Mouse (Mus musculus) splenic B cell, adult 2 months (primary cell): ENCODE results near the gene Med20.
"Not testable (repeated sequence)": the region's sequence is repeated elsewhere in the genome, so short reads cannot be mapped to it uniquely, and the experiment has no call there.

Source experiments
- DNase-seq: peaks from one replicate; pipeline ENCODE4 v3.0.0-alpha.2; 2011; ENCODE audit warnings: low read depth, low spot score
- H3K27me3 ChIP-seq: 2 replicates; pipeline ENCODE4 v1.6.1; 2012; ENCODE audit warnings: mild to moderate bottlenecking, low read length, moderate library complexity, mixed read lengths; ENCODE audit not compliant: control insufficient read depth, poor library complexity, insufficient read depth, severe bottlenecking
- H3K36me3 ChIP-seq: 2 replicates; pipeline ENCODE4 v1.6.1; 2012; ENCODE audit warnings: mild to moderate bottlenecking, low read length, moderate library complexity, mixed read lengths; ENCODE audit not compliant: control insufficient read depth, poor library complexity, insufficient read depth, severe bottlenecking

Gene Med20

GRCm38 (mm10) chr17:47601389-47601755 is 10.0 kb upstream of the Med20 start:
- H3K36me3 ChIP-seq, result no peaks in the 10 kb centered on the region; the same call in 1 of the 2 replicates
- no peak for DNase-seq

DNA sequence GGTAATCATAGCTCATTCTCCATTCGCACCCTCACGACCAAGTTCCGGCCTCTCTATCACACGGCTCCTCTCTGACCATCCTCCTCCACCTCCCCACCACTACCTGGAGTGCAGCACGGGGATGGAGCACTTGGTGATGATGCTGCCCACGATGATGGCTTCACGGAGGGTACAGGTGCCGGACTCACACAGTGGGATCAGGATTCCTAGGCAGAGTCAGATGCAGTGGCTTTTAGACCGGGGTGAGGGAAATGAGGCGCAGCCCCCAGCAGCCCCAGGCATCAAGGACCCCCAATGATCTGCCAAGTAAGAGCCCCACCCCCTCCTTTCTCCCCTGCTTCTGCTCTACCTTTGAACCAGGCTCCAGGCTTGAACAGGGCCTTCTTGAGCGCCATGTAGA is 9.1 kb upstream of the Med20 start:
- H3K27me3 ChIP-seq, result no peaks in the 10 kb centered on the region
- no peak for DNase-seq
- H3K36me3 ChIP-seq, result no peaks in the 10 kb centered on the region; the same call in 1 of the 2 replicates

More at GRCm38 (mm10) chr17:47601389-47601755, 10.0 kb upstream of the Med20 start:
- H3K27me3 ChIP-seq, result no peaks in the 10 kb centered on the region

DNA sequence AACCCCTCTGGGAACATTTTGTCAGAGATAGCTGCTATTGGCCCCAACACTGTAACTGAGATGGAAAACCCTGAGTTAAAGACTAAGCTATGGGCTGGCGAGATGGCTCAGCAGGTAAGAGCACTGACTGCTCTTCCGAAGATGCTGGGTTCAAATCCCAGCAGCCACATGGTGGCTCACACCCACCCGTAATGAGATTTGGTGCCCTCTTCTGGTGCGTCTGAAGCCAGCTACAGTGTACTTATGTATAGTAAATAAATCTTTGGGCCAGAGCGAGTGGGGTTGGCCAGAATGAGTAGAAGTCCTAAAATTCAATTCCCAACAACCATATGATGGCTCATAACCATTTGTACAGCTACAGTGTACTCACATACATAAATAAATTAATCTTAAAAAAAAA is 5.2 kb upstream of the Med20 start:
- peak; percentile 57 for DNase-seq
- Histone ChIP-seq H3K27me3 (no peaks in the 10 kb centered on the region), H3K36me3 (no peaks in the 10 kb centered on the region)

GRCm38 (mm10) chr17:47609182-47609581 is 2.2 kb upstream of the Med20 start:
- no peaks in the 10 kb centered on the region for H3K36me3 ChIP-seq
- DNase-seq, result no peak
- no peaks in the 10 kb centered on the region for H3K27me3 ChIP-seq

- H3K36me3 ChIP-seq, result peaks cover 6% of the 10 kb centered on the region
- no peaks in the 10 kb centered on the region for H3K27me3 ChIP-seq
- DNase-seq, result no peak
Observed at GRCm38 (mm10) chr17:47611661-47611982, 240 bp downstream of the Med20 start.

DNA sequence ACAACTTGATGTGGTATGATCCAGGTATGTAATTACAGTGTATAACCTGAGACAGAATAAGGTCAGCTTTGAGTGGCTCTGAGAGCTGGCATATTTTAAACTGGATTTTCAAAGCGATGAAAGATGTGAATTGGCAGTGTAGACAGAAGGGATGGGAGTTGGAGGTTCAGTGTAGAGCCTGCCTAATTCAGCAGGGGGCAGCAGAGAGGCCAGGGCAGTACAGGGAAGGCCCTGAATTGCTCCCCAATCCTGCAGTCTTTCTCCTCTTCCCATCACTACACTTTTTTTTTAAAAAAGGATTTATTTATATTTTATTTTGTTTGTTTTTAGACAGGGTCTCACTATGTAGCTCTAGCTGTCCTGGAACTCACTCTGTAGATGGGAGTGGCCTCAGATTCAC is 2.6 kb downstream of the Med20 start:
- no peaks in the 10 kb centered on the region for H3K27me3 ChIP-seq
- peak; percentile 68 for DNase-seq
- peaks cover 9% of the 10 kb centered on the region for H3K36me3 ChIP-seq

- DNase-seq, result no peak
- Histone ChIP-seq H3K36me3 (peaks cover 13% of the 10 kb centered on the region), H3K27me3 (no peaks in the 10 kb centered on the region)
Observed at GRCm38 (mm10) chr17:47616119-47616518, 4.7 kb downstream of the Med20 start.

GRCm38 (mm10) chr17:47616652-47617051 is 5.3 kb downstream of the Med20 start:
- DNase-seq, result no peak
- Histone ChIP-seq H3K36me3 (peaks cover 13% of the 10 kb centered on the region), H3K27me3 (no peaks in the 10 kb centered on the region)

DNA sequence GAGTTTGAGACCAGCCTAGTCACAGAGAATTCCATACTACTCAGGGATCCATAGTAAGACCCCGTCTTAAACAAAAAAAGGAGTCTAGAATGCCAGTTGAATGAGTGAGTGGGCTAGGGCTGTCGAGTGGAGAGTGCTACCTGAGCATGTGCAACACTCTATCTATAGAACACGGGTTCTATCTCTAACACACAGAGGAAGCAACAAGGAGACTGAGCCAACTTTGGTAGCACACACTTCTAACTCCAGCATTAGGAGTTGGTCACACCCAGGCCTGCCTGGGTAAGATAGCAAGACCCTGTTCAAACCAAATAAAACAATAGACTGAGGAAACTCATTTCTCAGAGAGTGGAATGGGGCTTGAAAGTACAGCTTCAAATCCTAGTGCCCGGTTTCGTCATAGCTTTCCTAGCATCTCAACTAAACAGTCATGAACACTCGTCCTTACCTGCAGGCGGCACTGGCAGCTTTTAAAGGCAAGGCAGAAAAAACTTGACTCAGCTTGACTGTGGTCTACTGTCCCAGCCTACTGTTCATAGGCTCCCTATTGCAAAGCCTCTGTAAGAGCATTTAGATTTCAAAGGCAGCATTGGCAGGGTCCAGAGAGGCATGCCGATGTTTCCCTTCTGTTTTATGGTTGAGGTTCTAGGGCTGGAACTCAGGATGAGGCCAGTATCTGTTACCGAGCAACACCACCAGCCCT is 6.4 kb downstream of the Med20 start:
- no peak for DNase-seq
- H3K27me3 ChIP-seq, result no peaks in the 10 kb centered on the region

DNA sequence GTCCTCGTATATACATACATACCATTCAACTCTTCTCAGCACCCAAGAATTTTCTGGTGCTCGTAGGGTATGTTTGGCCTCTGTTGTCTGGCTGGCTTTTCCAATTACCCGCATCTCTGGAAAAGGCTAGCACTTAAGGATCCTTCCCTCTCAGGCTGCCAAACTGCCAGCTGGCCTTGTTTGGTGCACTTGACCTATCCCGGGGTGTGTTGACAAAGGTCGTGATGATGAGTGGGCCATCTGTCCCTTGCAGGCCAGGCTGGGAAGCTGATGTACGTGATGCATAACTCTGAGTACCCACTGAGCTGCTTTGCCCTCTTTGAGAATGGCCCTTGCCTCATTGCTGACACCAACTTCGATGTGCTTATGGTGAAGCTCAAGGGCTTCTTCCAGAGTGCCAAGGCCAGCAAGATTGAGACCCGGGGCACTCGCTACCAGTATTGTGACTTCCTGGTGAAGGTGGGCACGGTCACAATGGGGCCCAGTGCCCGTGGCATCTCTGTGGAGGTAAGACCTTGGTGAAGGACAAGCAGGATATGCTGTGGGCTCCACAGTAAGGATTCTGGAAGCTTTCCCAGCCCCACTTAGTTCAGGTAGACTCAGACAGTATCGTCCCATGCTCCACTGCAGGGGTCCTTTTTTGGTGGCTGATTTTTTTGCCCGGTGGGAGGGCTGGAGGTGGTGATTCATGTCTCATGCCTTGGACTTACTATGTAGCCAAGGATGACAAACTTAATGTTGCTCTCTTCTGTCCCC is 7.4 kb downstream of the Med20 start:
- DNase-seq, result no peak
- H3K27me3 ChIP-seq, result no peaks in the 10 kb centered on the region
- H3K36me3 ChIP-seq, result peaks cover 21% of the 10 kb centered on the region

More for the DNA sequence above, 6.4 kb downstream of the Med20 start:
- peaks cover 14% of the 10 kb centered on the region for H3K36me3 ChIP-seq

- Histone ChIP-seq H3K36me3 (peaks cover 14% of the 10 kb centered on the region; the same call in 1 of the 2 replicates), H3K27me3 (no peaks in the 10 kb centered on the region)
- no peak for DNase-seq
Observed at GRCm38 (mm10) chr17:47622912-47623554, 11.7 kb downstream of the Med20 start.

GRCm38 (mm10) chr17:47624572-47624971 is 13.2 kb downstream of the Med20 start:
- H3K27me3 ChIP-seq, DNase-seq: not testable (repeated sequence)
- H3K36me3 ChIP-seq, result peaks cover 14% of the 10 kb centered on the region; the same call in 1 of the 2 replicates

DNA sequence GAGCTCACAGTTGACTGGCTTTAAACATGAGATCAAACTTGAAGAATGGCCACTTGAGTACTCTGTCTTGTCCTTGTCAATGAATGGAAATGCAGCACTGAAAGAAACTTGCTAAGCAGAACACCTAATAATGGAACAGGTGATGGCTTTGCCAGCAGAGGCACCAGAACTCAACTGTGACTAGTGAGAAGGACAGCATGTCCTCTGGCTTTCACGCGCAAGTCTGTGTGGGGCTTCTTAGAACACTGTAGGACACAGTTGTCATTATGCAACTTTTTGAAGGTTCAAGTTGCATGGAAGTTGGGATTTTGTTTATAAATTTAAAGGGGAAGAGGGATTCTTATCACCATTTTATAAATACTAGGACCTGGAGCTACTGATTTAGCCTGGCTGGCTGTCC is 13.7 kb downstream of the Med20 start:
- no peak for DNase-seq
- peaks cover 10% of the 10 kb centered on the region; the same call in 1 of the 2 replicates for H3K36me3 ChIP-seq
- H3K27me3 ChIP-seq, result no peaks in the 10 kb centered on the region

- Histone ChIP-seq H3K27me3 (no peaks in the 10 kb centered on the region), H3K36me3 (peaks cover 10% of the 10 kb centered on the region; the same call in 1 of the 2 replicates)
- DNase-seq, result no peak
Observed at GRCm38 (mm10) chr17:47626031-47626430, 14.6 kb downstream of the Med20 start.

- Histone ChIP-seq H3K36me3 (peaks cover 9% of the 10 kb centered on the region; the same call in 1 of the 2 replicates), H3K27me3 (no peaks in the 10 kb centered on the region)
- DNase-seq, result no peak
Observed at GRCm38 (mm10) chr17:47627791-47628190, 16.4 kb downstream of the Med20 start.
